Mouse (Mus musculus) hindbrain, postnatal 0 days (tissue): Measurements from ENCODE around the gene Chpf2. TPM values are rescaled to one million over a fixed set of nuclear protein-coding genes. Genes with fewer than 3 reads are reported as not detected.

Experiments
- ATAC-seq: fragments of 200-750 bp; cut with Nextera tagmentation; 2 replicates; pipeline ENCODE4 v1.8.0; 2017; ENCODE audit warnings: mild to moderate bottlenecking, moderate TSS enrichment, moderate library complexity
- DNase-seq: peaks from one replicate; pipeline ENCODE4 v3.0.0-alpha.2; 2015; ENCODE audit warnings: low spot score
- H3K27ac ChIP-seq: fragments of 300-500 bp; sonication (generic); 2 replicates; pipeline ENCODE4 v1.5.1; 2014; ENCODE audit warnings: mild to moderate bottlenecking
- H3K27me3 ChIP-seq: fragments of 300-500 bp; sonication (generic); 2 replicates; pipeline ENCODE4 v1.6.1; 2014; ENCODE audit warnings: low read length, mixed read lengths; ENCODE audit not compliant: insufficient read depth
- H3K36me3 ChIP-seq: fragments of 300-500 bp; sonication (generic); 2 replicates; pipeline ENCODE4 v1.6.1; 2014; ENCODE audit warnings: low read length, mixed read lengths; ENCODE audit not compliant: insufficient read depth
- H3K4me1 ChIP-seq: fragments of 300-500 bp; sonication (generic); 2 replicates; pipeline ENCODE4 v1.6.1; 2014; ENCODE audit warnings: antibody characterized with exemption, low read length, mixed read lengths; ENCODE audit not compliant: insufficient read depth
- H3K4me2 ChIP-seq: fragments of 300-500 bp; sonication (generic); 2 replicates; pipeline ENCODE4 v1.6.1; 2014; ENCODE audit warnings: low read depth, mild to moderate bottlenecking, low read length, moderate library complexity, mixed read lengths
- H3K4me3 ChIP-seq: fragments of 300-500 bp; sonication (generic); 2 replicates; pipeline ENCODE4 v1.5.1; 2014; ENCODE audit warnings: low read length
- H3K9ac ChIP-seq: fragments of 300-500 bp; sonication (generic); replicated peaks from 2 replicates; pipeline ENCODE4 v1.6.1; 2014; ENCODE audit warnings: mild to moderate bottlenecking, low read length, moderate library complexity, mixed read lengths
- H3K9me3 ChIP-seq: fragments of 300-500 bp; sonication (generic); 2 replicates; pipeline ENCODE4 v1.6.1; 2016; ENCODE audit warnings: low read length, mixed read lengths
- CTCF ChIP-seq: IDR thresholded peaks from 2 replicates; pipeline ENCODE4 v1.5.1; 2016; ENCODE audit warnings: antibody characterized with exemption, control low read depth, low read depth
- WGBS: fragments of 180-500 bp; shearing (Covaris S2); extraction: QIAGEN DNeasy Blood & Tissue Kit; methylation state at CpG from one replicate; pipeline ENCODE4 v1.1.7; 2014; 5-methylcytosine and 5-hydroxymethylcytosine counted together
- microRNA counts: library from miRNA; unstranded; fragments of <30 nt; microRNA quantifications from one replicate; lab custom pipeline; 2015
- microRNA-seq, 2 experiments: library from miRNA; unstranded; fragments of <30 nt; microRNA quantifications; one replicate each; pipeline ENCODE4; 2016
- polyA plus RNA-seq: library from polyadenylated mRNA; unstranded; fragments of >200 nt; fragmentation: Nextera tagmentation; extraction: Ambion mirVana; gene quantifications from 2 replicates; pipeline ENCODE4 v1.2.1, GENCODE M21; 2015
- total RNA-seq: library from RNA; depleted of rRNA; stranded (reverse); fragments of >200 nt; gene quantifications from 2 replicates; pipeline ENCODE4 v1.2.3, GENCODE M21; 2014; rRNA removed

Gene Chpf2
- total and polyA plus RNA-seq, 2 experiments from 2014 or later: 25.0 to 46.2 TPM

GRCm38 (mm10) chr5:24624822-24625120 lies 38.2 kb downstream of the Chpf2 start:
- no peak for ATAC-seq

GRCm38 (mm10) chr5:24629712-24630111 lies 43.2 kb downstream of the Chpf2 start:
- H3K4me1 ChIP-seq: peaks cover 4% of the 10 kb centered on the region
- no peaks in the 10 kb centered on the region for H3K36me3 ChIP-seq
- TF ChIP-seq CTCF: no peak
- ATAC-seq: no peak
- no peak overlapping the region for H3K4me2 ChIP-seq
- no peak overlapping the region for H3K4me3 ChIP-seq
- no peak overlapping the region for H3K9ac ChIP-seq
- DNase-seq: no peak
- WGBS: 60% methylated on average over 3 of the region's 3 CpGs
- no peaks in the 10 kb centered on the region for H3K27me3 ChIP-seq
- no peak overlapping the region for H3K27ac ChIP-seq
- no peaks in the 10 kb centered on the region for H3K9me3 ChIP-seq

More at GRCm38 (mm10) chr5:24624822-24625120, 38.2 kb downstream of the Chpf2 start:
- Histone ChIP-seq H3K9me3 (no peaks in the 10 kb centered on the region), H3K27ac (no peak overlapping the region; the same call in 1 of the 2 replicates), H3K27me3 (no peaks in the 10 kb centered on the region), H3K4me1 (peaks cover 12% of the 10 kb centered on the region), H3K9ac (peak overlapping the region; percentile 71; the same call in 1 of the 2 replicates), H3K36me3 (no peaks in the 10 kb centered on the region), H3K4me3 (peak overlapping the region; percentile 63), H3K4me2 (peak overlapping the region; percentile 67)
- no peak for TF ChIP-seq CTCF
- 33% methylated on average over 4 of the region's 4 CpGs for WGBS
- no peak for DNase-seq

- no peak overlapping the region for H3K4me3 ChIP-seq
- H3K4me1 ChIP-seq: no peaks in the 10 kb centered on the region
- no peaks in the 10 kb centered on the region for H3K9me3 ChIP-seq
- no peak overlapping the region for H3K27ac ChIP-seq
- H3K9ac ChIP-seq: no peak overlapping the region
- no peak for TF ChIP-seq CTCF
- H3K4me2 ChIP-seq: no peak overlapping the region
- WGBS: 46% methylated on average over 1 of the region's 1 CpGs
- ATAC-seq: no peak
- no peaks in the 10 kb centered on the region for H3K36me3 ChIP-seq
- DNase-seq: no peak
- no peaks in the 10 kb centered on the region for H3K27me3 ChIP-seq
These were observed 48.6 kb downstream of the Chpf2 start for GRCm38 (mm10) chr5:24635093-24635492.

GRCm38 (mm10) chr5:24635526-24636141 lies 49.1 kb downstream of the Chpf2 start:
- 45% methylated on average over 6 of the region's 6 CpGs for WGBS

GRCm38 (mm10) chr5:24636987-24637386 lies 50.4 kb downstream of the Chpf2 start:
- DNase-seq (peak; percentile 49), ATAC-seq (peak; percentile 41; the same call in 1 of the 2 replicates)
- TF ChIP-seq CTCF: peak; percentile 56
- Histone ChIP-seq H3K4me1 (no peaks in the 10 kb centered on the region), H3K36me3 (no peaks in the 10 kb centered on the region), H3K4me2 (no peak overlapping the region), H3K4me3 (no peak overlapping the region), H3K9me3 (no peaks in the 10 kb centered on the region), H3K9ac (no peak overlapping the region), H3K27me3 (no peaks in the 10 kb centered on the region), H3K27ac (no peak overlapping the region)
- WGBS: 74% methylated on average over 4 of the region's 4 CpGs

More at GRCm38 (mm10) chr5:24635526-24636141, 49.1 kb downstream of the Chpf2 start:
- Histone ChIP-seq H3K9me3 (no peaks in the 10 kb centered on the region), H3K4me3 (no peak overlapping the region), H3K27ac (no peak overlapping the region), H3K4me1 (no peaks in the 10 kb centered on the region), H3K27me3 (no peaks in the 10 kb centered on the region), H3K4me2 (no peak overlapping the region), H3K9ac (no peak overlapping the region), H3K36me3 (no peaks in the 10 kb centered on the region)
- ATAC-seq (no peak), DNase-seq (peak; percentile 10)
- no peak for TF ChIP-seq CTCF

GRCm38 (mm10) chr5:24638131-24638530 lies 51.6 kb downstream of the Chpf2 start:
- H3K9ac ChIP-seq: no peak overlapping the region
- H3K27me3 ChIP-seq: no peaks in the 10 kb centered on the region
- H3K27ac ChIP-seq: no peak overlapping the region
- no peak for TF ChIP-seq CTCF
- DNase-seq (no peak), ATAC-seq (no peak)
- no peak overlapping the region for H3K4me3 ChIP-seq
- 58% methylated on average over 6 of the region's 6 CpGs for WGBS
- H3K36me3 ChIP-seq: no peaks in the 10 kb centered on the region
- no peak overlapping the region for H3K4me2 ChIP-seq
- H3K4me1 ChIP-seq: no peaks in the 10 kb centered on the region
- no peaks in the 10 kb centered on the region for H3K9me3 ChIP-seq

GRCm38 (mm10) chr5:24639081-24639480 lies 52.5 kb downstream of the Chpf2 start:
- WGBS: 48% methylated on average over 6 of the region's 6 CpGs
- Histone ChIP-seq H3K27me3 (no peaks in the 10 kb centered on the region), H3K36me3 (no peaks in the 10 kb centered on the region), H3K4me1 (no peaks in the 10 kb centered on the region), H3K4me2 (no peak overlapping the region), H3K27ac (no peak overlapping the region), H3K9ac (no peak overlapping the region), H3K4me3 (no peak overlapping the region), H3K9me3 (no peaks in the 10 kb centered on the region)
- ATAC-seq (peak; percentile 58), DNase-seq (peak; percentile 47)
- no peak for TF ChIP-seq CTCF

MicroRNAs within 50 kb of the gene (microRNA counts, 519-probe panel; counts per million panel counts)
- microRNA mmu-miR-671-3p (lab: Ali Mortazavi, UCI) (not detected), microRNA mmu-miR-671-5p (lab: Ali Mortazavi, UCI) (not detected)

Small RNAs within 50 kb of the gene (microRNA-seq; reads per million reads assigned to microRNA genes)
- gene Mir671: 269 to 373 reads per million in 2 experiments

Other genes with a start within 250 kb of the Chpf2 start
- gene Kcnh2, start 235.1 kb upstream of the Chpf2 start, total RNA-seq: 55.9 and 70.5 TPM in 2 replicates
- 10.8 and 11.5 TPM in 2 replicates for gene Kcnh2, start 235.1 kb upstream of the Chpf2 start, polyA plus RNA-seq
- gene Nos3, start 221.9 kb upstream of the Chpf2 start, total RNA-seq: 8.7 and 13.3 TPM in 2 replicates
- 7.2 and 7.4 TPM in 2 replicates for gene Nos3, start 221.9 kb upstream of the Chpf2 start, polyA plus RNA-seq
- gene Atg9b, start 194.6 kb upstream of the Chpf2 start, total RNA-seq: 8.8 and 9.8 TPM in 2 replicates
- 5.1 and 6.1 TPM in 2 replicates for gene Atg9b, start 194.6 kb upstream of the Chpf2 start, polyA plus RNA-seq
- gene Abcb8, start 193.1 kb upstream of the Chpf2 start, total RNA-seq: 63.2 and 90.6 TPM in 2 replicates
- 41.9 and 43.5 TPM in 2 replicates for gene Abcb8, start 193.1 kb upstream of the Chpf2 start, polyA plus RNA-seq
- 0.37 and 1.9 TPM in 2 replicates for gene Asic3, start 173.3 kb upstream of the Chpf2 start, total RNA-seq
- 0.58 and 1.3 TPM in 2 replicates for gene Asic3, start 173.3 kb upstream of the Chpf2 start, polyA plus RNA-seq
- 81.0 and 87.7 TPM in 2 replicates for gene Cdk5, start 163.2 kb upstream of the Chpf2 start, total RNA-seq
- gene Cdk5, start 163.2 kb upstream of the Chpf2 start, polyA plus RNA-seq: 151 and 158 TPM in 2 replicates
- gene Slc4a2, start 162.9 kb upstream of the Chpf2 start, total RNA-seq: 41.5 and 44.4 TPM in 2 replicates
- 17.1 and 17.8 TPM in 2 replicates for gene Slc4a2, start 162.9 kb upstream of the Chpf2 start, polyA plus RNA-seq
- gene Fastk, start 141.5 kb upstream of the Chpf2 start, total RNA-seq: 200 and 203 TPM in 2 replicates
- gene Fastk, start 141.5 kb upstream of the Chpf2 start, polyA plus RNA-seq: 99.2 and 101 TPM in 2 replicates
- 74.6 and 78.4 TPM in 2 replicates for gene Tmub1, start 138.9 kb upstream of the Chpf2 start, total RNA-seq
- gene Tmub1, start 138.9 kb upstream of the Chpf2 start, polyA plus RNA-seq: 50.0 and 51.2 TPM in 2 replicates
- gene Agap3, start 134.6 kb upstream of the Chpf2 start, total RNA-seq: 277 and 287 TPM in 2 replicates
- 112 and 121 TPM in 2 replicates for gene Agap3, start 134.6 kb upstream of the Chpf2 start, polyA plus RNA-seq
- gene Gbx1, start 59.5 kb upstream of the Chpf2 start, total RNA-seq: 6.5 and 11.3 TPM in 2 replicates
- 4.1 and 4.4 TPM in 2 replicates for gene Gbx1, start 59.5 kb upstream of the Chpf2 start, polyA plus RNA-seq
- 0.10 TPM in 1 of 2 replicates, not detected in the other for gene Asb10, start 45.8 kb upstream of the Chpf2 start, total RNA-seq
- gene Asb10, start 45.8 kb upstream of the Chpf2 start, polyA plus RNA-seq: 0.16 and 0.21 TPM in 2 replicates
- not detected in 2 replicates for gene 4931409K22Rik, start 29.9 kb upstream of the Chpf2 start, total RNA-seq
- 0.09 and 0.16 TPM in 2 replicates for gene 4931409K22Rik, start 29.9 kb upstream of the Chpf2 start, polyA plus RNA-seq
- 60.6 and 65.6 TPM in 2 replicates for gene Abcf2, start 9.3 kb upstream of the Chpf2 start, total RNA-seq
- 65.4 and 66.5 TPM in 2 replicates for gene Abcf2, start 9.3 kb upstream of the Chpf2 start, polyA plus RNA-seq
- gene Smarcd3, start 37.7 kb downstream of the Chpf2 start, total RNA-seq: 246 and 262 TPM in 2 replicates
- gene Smarcd3, start 37.7 kb downstream of the Chpf2 start, polyA plus RNA-seq: 114 and 128 TPM in 2 replicates
- gene Nub1, start 98.8 kb downstream of the Chpf2 start, total RNA-seq: 33.8 and 37.1 TPM in 2 replicates
- 40.5 and 42.5 TPM in 2 replicates for gene Nub1, start 98.8 kb downstream of the Chpf2 start, polyA plus RNA-seq
- gene Wdr86, start 144.0 kb downstream of the Chpf2 start, total RNA-seq: 15.4 and 16.0 TPM in 2 replicates
- 7.8 and 8.0 TPM in 2 replicates for gene Wdr86, start 144.0 kb downstream of the Chpf2 start, polyA plus RNA-seq
- gene Crygn, start 171.3 kb downstream of the Chpf2 start, total RNA-seq: not detected in 2 replicates
- gene Crygn, start 171.3 kb downstream of the Chpf2 start, polyA plus RNA-seq: 4.7 and 5.4 TPM in 2 replicates